Mouse (Mus musculus): ENCODE data around the gene Ppfia1.

Gene Ppfia1

GRCm38 (mm10) chr7:144553237-144554122 is at the start of gene Ppfia1:
Gene Ppfia1 (minus strand): TSS chr7:144553729.
- DNase-seq (ENCODE audit: low read depth, low spot score), result peak; percentile 92

DNA sequence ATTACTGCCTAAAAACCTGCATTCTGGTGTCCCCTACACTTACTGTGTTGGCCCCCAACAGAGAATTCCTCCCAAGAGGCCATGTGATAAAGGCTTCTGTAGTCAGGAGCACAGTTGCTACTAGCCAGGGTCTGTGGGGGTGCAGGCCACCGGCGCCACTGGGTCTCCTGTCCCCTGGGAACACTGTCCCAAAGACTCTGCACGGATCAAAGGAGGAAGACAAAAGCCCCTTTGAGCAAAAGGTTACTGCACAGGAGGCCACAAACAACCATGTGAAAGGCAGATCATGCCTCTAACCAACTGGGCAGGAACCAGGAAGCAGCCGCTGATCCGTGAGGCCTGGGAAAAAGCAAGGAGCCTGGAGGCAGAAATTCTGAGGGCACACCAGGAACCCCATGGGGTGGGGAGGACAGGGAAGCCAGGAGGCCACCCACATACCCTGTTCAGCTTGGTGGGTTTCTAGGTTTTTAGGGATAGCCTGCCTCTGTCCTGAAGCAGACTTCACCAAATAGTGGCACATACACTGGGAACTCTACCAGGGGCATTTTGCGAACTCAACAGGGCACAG is 46.9 kb upstream of the Ppfia1 start:
- DNase-seq (ENCODE audit: low read depth, low spot score), result no peak

- no peak for DNase-seq (ENCODE audit: low read depth, low spot score)
These were observed 36.0 kb upstream of the Ppfia1 start for GRCm38 (mm10) chr7:144589508-144589907.

- peak; percentile 18 for DNase-seq (ENCODE audit: low read depth, low spot score)
These were observed 33.8 kb upstream of the Ppfia1 start for GRCm38 (mm10) chr7:144587291-144587690.

DNA sequence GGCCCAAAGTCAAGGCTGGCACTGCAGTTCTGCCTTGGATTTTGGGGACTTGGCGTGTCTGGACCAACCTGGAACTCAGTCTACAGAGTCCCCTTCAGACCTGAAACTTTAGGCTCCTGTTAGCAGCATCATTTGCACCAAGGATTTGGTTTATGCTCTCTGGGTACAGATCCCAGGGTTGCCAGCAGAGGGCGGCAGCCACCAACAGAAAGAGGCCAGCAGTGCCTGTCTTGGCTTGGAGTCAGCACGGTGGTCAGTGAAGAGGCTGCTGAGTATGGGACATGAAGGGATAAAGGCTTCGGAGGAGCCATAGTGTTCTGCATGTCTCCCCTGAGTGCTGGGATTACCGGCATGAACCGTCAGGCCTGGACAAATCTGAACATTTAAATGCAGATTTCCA is 32.1 kb upstream of the Ppfia1 start:
- peak; percentile 64 for DNase-seq (ENCODE audit: low read depth, low spot score)

GRCm38 (mm10) chr7:144583619-144584018 is 30.1 kb upstream of the Ppfia1 start:
- DNase-seq (ENCODE audit: low read depth, low spot score), result peak; percentile 66

DNA sequence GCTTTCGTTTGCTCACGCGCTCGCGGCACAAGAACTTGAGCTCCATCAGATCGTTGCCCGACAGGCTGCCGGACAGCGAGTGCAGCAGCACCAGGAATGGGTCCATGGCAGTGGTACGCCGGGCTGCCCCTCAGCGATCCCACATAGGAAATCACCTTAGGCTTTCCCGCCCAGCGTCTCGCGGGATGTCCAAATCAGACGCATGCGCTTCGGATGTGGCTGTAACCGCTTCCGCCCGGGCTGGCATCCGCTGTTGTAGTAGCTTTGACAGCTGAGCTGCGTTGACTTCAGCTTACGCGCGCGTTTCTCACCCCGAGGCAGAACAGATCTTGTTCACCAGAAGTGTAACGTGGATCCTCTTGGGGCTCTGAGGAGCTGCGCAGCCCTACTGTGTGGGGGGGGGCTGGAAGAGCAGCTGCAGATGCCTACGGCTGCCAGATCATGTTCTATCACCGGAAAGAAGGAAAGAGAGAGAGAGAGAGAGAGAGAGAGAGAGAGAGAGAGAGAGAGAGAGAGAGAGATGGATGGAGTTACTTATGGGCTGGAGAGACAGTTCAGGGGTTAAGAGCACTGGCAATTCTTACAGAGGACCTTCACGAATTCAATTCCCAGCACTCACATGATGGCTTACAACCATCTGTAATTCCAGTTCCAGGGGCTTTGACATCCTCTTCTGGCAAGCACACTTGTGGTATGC is 28.9 kb upstream of the Ppfia1 start, which contains the start of gene Fadd:
Gene Fadd, minus strand, starts transcription at position 180 of the 697 bp plus-strand sequence.
- peak; percentile 94 for DNase-seq (ENCODE audit: low read depth, low spot score)

- peak; percentile 89 for DNase-seq (ENCODE audit: low read depth, low spot score)
These were observed 28.2 kb upstream of the Ppfia1 start for GRCm38 (mm10) chr7:144581559-144582283.

DNA sequence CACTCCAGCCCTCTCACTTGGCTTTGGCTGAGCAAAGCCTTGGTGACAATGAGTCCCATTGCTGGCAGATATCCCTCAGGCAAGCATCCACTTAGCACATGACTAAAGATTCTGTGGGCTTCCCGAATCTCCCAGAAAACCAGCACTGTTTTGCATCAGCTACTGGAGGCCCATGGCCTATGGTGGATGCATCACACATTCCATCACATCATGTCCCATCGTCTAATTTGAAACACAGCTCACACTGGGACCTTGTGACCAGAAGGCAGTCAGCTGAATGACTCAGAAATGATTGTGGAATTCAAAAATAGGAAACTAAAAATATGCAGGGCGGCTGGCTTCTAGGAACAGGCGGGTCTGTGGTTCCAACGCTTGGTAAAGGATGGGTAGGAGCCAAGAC is 24.3 kb upstream of the Ppfia1 start:
- no peak for DNase-seq (ENCODE audit: low read depth, low spot score)

- no peak for DNase-seq (ENCODE audit: low read depth, low spot score)
These were observed 18.7 kb upstream of the Ppfia1 start for GRCm38 (mm10) chr7:144572234-144572633.

DNA sequence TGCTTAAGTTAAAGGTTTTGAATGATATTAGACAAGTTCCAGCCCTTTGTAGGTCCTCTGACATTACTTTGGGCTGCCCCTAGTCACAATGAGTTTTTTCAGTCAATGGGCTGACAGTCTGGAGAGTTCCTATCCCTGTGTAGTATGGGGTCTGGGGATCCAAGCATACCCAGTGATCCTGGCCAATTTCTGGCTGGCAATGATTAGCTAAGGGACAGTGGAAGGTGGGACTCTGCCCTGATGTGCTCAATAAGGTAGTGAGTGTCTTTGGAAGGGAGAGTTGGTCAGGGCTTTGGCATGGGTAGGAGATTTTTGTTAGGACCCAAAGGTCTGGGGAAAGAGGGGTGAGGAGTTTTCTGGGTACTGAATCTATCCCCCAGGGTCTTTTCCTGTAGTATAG is 18.1 kb upstream of the Ppfia1 start:
- no peak for DNase-seq (ENCODE audit: low read depth, low spot score)

DNA sequence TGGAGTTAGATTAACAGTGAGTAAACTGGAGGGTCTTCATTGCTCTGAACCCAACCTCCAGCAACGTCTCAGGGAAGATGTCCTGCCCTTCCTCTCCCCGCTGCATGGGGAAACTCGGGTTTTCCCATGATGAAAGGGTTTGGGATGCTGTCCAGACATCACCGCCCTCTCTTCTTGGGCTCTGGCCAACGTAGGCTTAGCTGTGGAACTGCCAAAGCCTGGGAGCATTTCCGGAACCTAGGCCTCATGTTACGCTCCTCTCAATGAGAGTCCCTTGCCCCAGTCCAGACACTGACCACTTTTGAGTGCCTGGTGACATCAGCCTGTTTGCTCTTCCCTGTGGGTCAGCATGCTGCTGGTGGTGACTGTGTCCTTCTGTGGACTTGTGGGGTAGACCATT is 15.9 kb upstream of the Ppfia1 start:
- no peak for DNase-seq (ENCODE audit: low read depth, low spot score)

GRCm38 (mm10) chr7:144568091-144568490 is 14.6 kb upstream of the Ppfia1 start:
- DNase-seq (ENCODE audit: low read depth, low spot score), result no peak

GRCm38 (mm10) chr7:144566921-144567682 is 13.6 kb upstream of the Ppfia1 start:
- DNase-seq (ENCODE audit: low read depth, low spot score), result no peak

DNA sequence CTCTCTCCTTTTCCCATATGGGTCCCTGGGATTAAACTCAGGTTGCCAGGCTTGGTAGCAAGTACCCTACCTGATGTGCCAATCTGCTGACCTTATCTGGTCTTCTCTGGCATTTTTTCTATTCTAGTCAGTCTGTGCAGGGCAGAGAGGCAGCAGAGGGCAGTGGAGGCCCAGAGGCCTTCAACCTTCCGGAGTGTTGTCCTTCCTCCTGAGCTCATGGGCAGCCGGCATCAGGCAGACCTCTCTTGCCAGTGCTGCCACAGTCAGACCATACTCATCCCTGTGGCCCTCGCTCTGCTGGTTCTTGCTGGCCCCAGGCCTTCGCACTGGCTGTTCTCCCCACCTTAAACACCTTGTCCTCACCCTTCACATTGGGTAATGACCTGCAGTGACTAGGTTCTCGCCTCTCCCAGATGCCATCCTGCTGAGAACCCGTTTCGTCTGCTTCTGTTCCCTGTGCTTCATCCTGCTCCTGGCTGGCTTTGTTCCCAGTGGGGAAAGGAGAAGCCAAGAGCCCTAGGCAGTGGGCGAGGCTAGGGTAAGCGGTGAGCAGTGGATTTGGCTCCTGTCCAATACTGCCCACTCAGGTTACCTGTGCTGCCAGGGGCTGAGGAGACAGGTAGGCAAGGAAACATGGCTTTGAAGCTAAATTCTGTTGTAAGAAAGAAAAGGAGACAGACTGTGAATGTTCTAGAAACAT is 10.1 kb upstream of the Ppfia1 start:
- DNase-seq (ENCODE audit: low read depth, low spot score), result no peak

DNA sequence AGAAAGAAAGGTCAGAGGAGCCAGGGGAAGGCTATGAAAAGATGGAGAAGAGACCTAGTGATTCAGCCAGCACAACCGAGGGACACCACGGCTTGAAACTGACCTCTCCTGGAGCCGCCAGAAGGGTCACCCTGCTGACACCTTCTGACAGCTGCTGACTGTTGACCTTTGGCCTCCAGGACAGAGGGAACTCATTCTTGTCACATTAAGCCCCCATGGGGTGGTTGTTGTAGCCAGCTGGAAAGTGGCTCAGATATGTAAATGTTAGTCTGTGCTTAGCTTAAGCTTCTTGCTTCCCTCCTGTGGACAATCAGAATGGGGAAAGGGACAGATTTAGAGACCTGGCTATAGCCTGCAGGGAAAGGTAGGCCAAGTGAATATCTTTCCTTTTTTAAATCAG is 8.5 kb upstream of the Ppfia1 start:
- peak; percentile 66 for DNase-seq (ENCODE audit: low read depth, low spot score)

DNA sequence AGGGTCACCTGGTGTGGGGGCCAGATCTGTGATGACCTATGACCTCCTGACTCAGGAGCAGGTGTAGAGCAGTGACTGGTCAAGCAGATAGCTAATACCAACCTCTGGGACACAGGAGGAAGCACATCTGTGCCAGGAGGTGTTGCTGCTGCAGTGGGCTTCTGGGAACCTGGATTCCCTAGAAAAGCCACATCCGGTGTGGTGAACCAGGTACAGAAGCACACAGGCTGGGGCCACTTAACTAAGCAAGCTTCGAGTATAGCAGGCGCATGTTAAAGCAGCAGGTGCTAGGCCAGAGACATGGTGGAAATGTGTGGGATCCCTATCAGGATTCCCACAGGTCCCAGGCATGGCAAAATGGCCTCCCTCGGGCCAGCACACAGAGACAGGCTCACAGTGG is 7.1 kb upstream of the Ppfia1 start:
- no peak for DNase-seq (ENCODE audit: low read depth, low spot score)

DNA sequence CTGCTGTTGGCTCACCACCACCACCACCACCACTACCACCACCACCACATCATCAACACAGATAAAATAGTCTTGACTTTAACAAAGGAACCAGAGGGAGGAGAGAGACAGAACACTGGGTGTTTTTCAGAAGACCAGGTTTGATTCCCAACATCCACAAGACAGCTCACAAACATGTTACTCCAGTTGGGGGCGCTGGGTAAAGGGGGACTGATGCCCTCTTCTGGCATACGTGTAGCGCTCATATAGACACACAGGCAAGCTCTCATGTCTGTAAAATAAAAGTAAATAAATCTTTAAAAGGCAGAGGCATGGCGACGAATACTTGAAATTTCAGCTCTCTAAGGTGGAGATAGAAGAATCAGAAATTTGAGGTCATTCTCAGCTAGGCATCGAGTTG is 5.0 kb upstream of the Ppfia1 start:
- no peak for DNase-seq (ENCODE audit: low read depth, low spot score)

DNA sequence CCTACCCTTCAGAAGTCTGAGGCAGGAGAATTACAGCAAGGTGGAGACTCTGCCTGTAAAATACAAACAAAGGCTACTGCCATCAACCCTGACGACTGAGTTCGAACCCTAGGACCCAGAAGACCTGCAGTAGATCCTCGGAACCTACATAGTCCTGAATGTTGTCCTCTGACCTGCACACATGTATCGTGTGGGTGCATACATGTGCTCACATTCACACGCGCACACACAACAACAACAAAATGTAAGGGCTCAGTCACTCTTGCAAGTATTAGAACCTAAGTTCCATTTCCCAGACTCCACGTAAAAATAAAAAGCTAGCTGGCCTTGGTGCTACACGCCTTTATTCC is 569 bp upstream of the Ppfia1 start:
- no peak for DNase-seq (ENCODE audit: low read depth, low spot score)

- no peak for DNase-seq (ENCODE audit: low read depth, low spot score)
These were observed 1.3 kb downstream of the Ppfia1 start for GRCm38 (mm10) chr7:144552274-144552673.

DNA sequence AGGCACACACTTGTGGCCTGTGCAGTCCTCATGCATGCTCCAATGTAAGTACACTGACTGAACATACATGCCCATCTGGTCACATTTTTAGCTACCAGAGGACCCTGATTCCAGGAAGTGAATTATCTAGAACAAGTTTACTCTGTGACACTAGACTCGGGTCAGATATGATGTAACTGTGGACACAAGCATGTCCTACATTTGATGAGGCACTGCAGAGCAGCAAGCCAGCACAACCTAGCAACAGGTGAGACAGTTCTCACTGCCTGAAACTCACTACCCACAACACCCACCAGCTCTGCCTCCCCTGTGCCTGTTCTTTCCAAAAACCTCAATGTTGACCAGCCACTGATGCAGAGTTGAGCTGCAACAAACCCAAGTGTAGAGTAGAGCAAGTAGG is 2.7 kb downstream of the Ppfia1 start:
- DNase-seq (ENCODE audit: low read depth, low spot score), result no peak
